Mouse (Mus musculus): ENCODE measurements around the gene Ppfibp1.

DNA sequence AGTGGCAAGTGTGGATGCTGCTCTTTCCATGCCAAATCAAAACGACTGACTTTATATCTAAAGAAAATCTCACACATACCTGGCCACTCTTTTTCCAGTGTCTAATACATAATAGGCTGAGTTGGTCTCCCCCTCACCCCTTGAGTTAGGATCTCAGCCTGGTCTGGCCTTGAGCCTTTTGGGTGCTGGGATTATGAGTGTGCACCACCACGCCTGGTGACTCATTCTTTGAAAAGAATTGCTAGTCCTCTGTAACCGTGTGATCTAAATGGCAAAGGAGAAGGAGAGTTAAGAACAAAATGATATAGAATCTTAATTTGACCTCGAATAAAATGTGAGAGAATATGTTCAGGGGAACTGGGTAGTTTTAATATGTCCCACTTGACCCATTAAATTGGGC lies 129.6 kb downstream of the Ppfibp1 start:
- TF ChIP-seq HCFC1 (IDR thresholded peaks at IDR 0.05; ENCODE audit: borderline replicate concordance, insufficient read depth, low read length): no peak
- no peak for TF ChIP-seq MAFK (IDR thresholded peaks at IDR 0.05; ENCODE audit: insufficient read depth, low read depth, low read length)
- no peak for TF ChIP-seq ZC3H11A (IDR thresholded peaks at IDR 0.05; ENCODE audit: borderline replicate concordance, low read depth, low read length)
- TF ChIP-seq ZNF384 (IDR thresholded peaks at IDR 0.05; ENCODE audit: low read depth, low read length): no peak

Data from ES-E14 (cell line).